Mouse (Mus musculus): ENCODE measurements at regions not wholly inside any gene's neighbourhood (a gene's known extent, or its start where the extent isn't known, plus 50 kb on each side); places are given as distances from the start of the nearest gene placed in this dataset.

DNA sequence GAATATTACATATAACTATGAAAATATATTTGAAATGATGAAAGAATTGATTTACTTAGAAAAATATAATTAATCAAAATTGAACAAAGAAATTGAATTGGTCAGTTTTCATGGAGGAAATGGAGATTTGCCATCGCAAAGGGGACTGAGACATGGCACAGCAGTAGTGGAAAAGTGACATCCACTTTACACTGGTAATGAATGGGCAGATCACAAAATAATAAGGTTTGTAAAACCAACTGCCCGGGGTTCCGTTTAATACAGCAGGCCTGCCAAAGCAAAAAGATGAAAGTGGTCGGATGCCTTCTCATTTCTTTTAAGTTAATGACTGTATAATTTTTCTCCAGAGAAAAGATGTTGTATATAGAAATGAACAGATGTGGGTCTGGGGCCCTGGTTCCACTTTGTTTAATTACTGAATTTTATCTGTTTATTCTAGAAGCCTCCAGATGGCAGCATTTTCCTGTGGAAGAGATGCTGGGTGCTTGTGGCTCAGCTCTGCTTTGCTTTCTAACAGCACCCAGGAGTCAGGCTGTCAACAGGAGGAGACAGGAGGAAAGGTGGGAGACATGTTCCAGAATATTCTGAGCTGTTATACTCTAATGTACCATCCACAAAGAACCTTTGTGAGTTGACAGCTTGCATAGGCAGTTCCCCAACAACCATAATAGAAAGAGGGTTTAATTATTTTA lies 75.6 kb upstream of the Fbxl17 start:
- peak; percentile 48; the same call in 1 of the 2 replicates for ATAC-seq (ENCODE audit: low FRiP score)
- Histone ChIP-seq H3K4me3 (replicated peaks; ENCODE audit: low read length) (no peak overlapping the region), H3K4me1 (replicated peaks; ENCODE audit: control insufficient read depth, insufficient read depth, low read length) (no peaks in the 10 kb centered on the region), H3K27ac (no peak overlapping the region), H3K27me3 (ENCODE audit: control insufficient read depth, insufficient read depth, low read length) (no peaks in the 10 kb centered on the region), H3K9ac (no peak overlapping the region), H3K9me3 (ENCODE audit: control insufficient read depth, low read length) (no peaks in the 10 kb centered on the region), H3K4me2 (replicated peaks) (no peak overlapping the region), H3K36me3 (replicated peaks; ENCODE audit: control insufficient read depth, insufficient read depth) (no peaks in the 10 kb centered on the region)
- DNase-seq (ENCODE audit: low spot score), result peak; percentile 84
- 58% methylated on average over 4 of the region's 4 CpGs for WGBS

DNA sequence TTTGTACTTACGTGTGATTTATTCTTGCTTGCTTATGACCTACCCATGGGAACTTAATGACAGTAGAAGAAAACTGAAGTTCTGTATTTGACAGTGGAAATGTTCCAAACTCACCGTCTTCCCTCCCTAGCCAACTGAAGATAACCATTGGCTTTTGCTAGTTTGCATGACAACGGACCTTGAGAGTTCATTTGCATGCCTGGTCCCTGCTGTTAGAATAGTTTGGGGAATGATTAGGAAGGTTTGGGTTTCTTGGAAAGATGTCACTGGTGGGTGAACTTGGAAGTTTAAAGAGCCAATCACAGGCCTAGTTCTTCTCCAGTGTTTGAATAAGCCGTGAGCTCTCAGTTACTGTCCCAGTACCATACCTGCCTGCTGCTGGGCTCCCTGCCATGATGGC lies 83.1 kb upstream of the Fbxl17 start:
- no peaks in the 10 kb centered on the region for H3K36me3 ChIP-seq (replicated peaks; ENCODE audit: control insufficient read depth, insufficient read depth)
- DNase-seq (ENCODE audit: low spot score) (no peak), ATAC-seq (ENCODE audit: low FRiP score) (no peak)
- no peaks in the 10 kb centered on the region for H3K27me3 ChIP-seq (ENCODE audit: control insufficient read depth, insufficient read depth, low read length)
- no peak overlapping the region for H3K4me3 ChIP-seq (replicated peaks; ENCODE audit: low read length)
- H3K4me2 ChIP-seq (replicated peaks), result no peak overlapping the region
- H3K4me1 ChIP-seq (replicated peaks; ENCODE audit: control insufficient read depth, insufficient read depth, low read length), result no peaks in the 10 kb centered on the region
- H3K9me3 ChIP-seq (ENCODE audit: control insufficient read depth, low read length), result no peaks in the 10 kb centered on the region
- 62% methylated on average over 4 of the region's 4 CpGs for WGBS
- no peak overlapping the region for H3K9ac ChIP-seq
- H3K27ac ChIP-seq, result no peak overlapping the region

DNA sequence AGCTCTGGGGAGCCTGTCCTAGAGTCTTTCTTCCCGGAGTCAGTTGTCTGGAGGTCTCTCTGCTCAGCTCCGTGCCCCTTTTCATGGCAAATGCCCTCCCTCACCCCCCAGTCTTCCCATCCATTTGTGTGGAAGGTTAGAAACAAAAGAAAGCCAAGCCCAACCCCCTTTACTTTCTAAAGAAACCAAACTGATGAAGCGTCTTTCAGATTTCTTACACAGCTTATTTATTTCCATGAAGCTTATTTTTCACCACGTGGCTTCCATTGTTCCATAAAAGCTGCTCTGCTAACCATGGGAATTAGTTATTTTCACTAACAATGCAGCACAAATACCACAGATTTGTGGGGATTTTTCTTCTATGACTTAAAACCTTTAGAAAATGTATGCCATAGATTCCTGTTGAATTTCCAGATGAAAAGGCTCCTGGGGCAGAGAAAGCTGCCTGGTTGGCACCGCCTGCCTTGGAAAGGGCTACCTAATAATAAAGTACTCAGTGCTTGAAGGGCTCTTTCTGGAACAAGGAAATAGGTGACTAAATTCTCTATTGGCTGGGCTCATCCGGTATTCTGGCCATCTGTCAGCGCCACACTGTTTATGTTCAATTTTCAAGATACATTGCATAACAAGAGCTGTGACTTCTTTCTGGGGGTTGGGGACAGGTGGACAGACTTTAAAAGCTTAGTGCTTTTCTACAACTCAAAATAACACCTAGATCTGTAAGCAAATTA lies 107.4 kb upstream of the Fbxl17 start:
- H3K4me1 ChIP-seq (replicated peaks; ENCODE audit: control insufficient read depth, insufficient read depth, low read length), result 0 out of 2 replicates have a peak, but pooled peaks cover 7% of the 10 kb centered on the region
- WGBS, result 25% methylated on average over 7 of the region's 7 CpGs
- H3K36me3 ChIP-seq (replicated peaks; ENCODE audit: control insufficient read depth, insufficient read depth), result no peaks in the 10 kb centered on the region
- H3K9ac ChIP-seq, result no peak overlapping the region
- no peak overlapping the region for H3K4me3 ChIP-seq (replicated peaks; ENCODE audit: low read length)
- no peaks in the 10 kb centered on the region for H3K27me3 ChIP-seq (ENCODE audit: control insufficient read depth, insufficient read depth, low read length)
- DNase-seq (ENCODE audit: low spot score) (peak; percentile 35), ATAC-seq (ENCODE audit: low FRiP score) (no peak)
- 0 out of 2 replicates have a peak overlapping the region, but pooled peaks have one; percentile 26 for H3K27ac ChIP-seq
- no peaks in the 10 kb centered on the region for H3K9me3 ChIP-seq (ENCODE audit: control insufficient read depth, low read length)
- no peak overlapping the region for H3K4me2 ChIP-seq (replicated peaks)

DNA sequence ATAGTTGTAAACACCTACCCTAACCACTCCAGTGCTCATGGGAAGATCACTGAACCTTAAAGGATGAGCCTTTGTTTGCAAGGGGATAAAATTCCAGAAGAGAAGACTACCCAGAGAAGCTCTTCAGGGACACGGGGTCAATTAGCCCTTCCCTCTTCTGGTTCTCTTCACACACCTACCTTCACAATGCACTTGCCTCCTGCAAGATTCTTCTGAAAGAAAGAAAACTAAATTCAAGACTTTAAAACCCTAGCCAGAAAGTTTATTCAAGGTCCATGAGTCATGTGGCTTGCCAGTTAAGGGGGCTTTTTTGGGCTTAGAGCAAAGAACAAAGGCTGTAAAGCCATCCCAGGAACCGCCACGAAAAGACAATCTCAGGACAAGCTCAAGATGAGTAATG lies 122.9 kb upstream of the Fbxl17 start:
- no peak for ATAC-seq (ENCODE audit: low FRiP score)
- WGBS, result 20% methylated on average over 3 of the region's 3 CpGs

DNA sequence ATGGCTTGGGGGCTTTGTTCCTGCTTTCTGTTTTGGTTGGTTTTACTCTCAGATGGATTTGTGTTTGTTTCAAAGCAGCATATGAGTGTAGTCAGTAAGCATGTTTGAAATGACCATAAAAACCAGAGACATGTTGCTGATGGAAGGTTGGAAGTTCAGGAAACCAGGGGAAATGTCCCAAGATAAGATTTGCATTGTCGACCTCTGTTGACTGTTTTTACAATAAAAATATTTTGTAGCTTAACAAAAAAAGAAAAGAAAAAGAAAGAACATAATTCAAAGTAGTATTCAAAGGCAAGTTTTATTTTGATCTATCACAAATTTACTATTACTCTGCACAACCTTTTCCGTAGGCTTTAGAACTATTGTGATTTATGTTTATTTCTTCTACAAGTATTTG lies 137.8 kb upstream of the Fbxl17 start:
- no peaks in the 10 kb centered on the region for H3K9me3 ChIP-seq (ENCODE audit: control insufficient read depth, low read length)
- no peak overlapping the region for H3K4me3 ChIP-seq (replicated peaks; ENCODE audit: low read length)
- no peaks in the 10 kb centered on the region for H3K36me3 ChIP-seq (replicated peaks; ENCODE audit: control insufficient read depth, insufficient read depth)
- H3K4me1 ChIP-seq (replicated peaks; ENCODE audit: control insufficient read depth, insufficient read depth, low read length), result no peaks in the 10 kb centered on the region
- ATAC-seq (ENCODE audit: low FRiP score) (no peak), DNase-seq (ENCODE audit: low spot score) (no peak)
- H3K27ac ChIP-seq, result no peak overlapping the region
- WGBS, result 93% methylated on average over 2 of the region's 2 CpGs
- no peak overlapping the region for H3K9ac ChIP-seq
- no peaks in the 10 kb centered on the region for H3K27me3 ChIP-seq (ENCODE audit: control insufficient read depth, insufficient read depth, low read length)
- no peak overlapping the region for H3K4me2 ChIP-seq (replicated peaks)

More for the DNA sequence above, 122.9 kb upstream of the Fbxl17 start:
- no peak for DNase-seq (ENCODE audit: low spot score)
- no peak overlapping the region for H3K4me2 ChIP-seq (replicated peaks)
- no peaks in the 10 kb centered on the region for H3K27me3 ChIP-seq (ENCODE audit: control insufficient read depth, insufficient read depth, low read length)
- no peaks in the 10 kb centered on the region for H3K36me3 ChIP-seq (replicated peaks; ENCODE audit: control insufficient read depth, insufficient read depth)
- H3K4me1 ChIP-seq (replicated peaks; ENCODE audit: control insufficient read depth, insufficient read depth, low read length), result no peaks in the 10 kb centered on the region
- no peak overlapping the region for H3K27ac ChIP-seq
- H3K9me3 ChIP-seq (ENCODE audit: control insufficient read depth, low read length), result no peaks in the 10 kb centered on the region
- H3K4me3 ChIP-seq (replicated peaks; ENCODE audit: low read length), result no peak overlapping the region
- H3K9ac ChIP-seq, result no peak overlapping the region

DNA sequence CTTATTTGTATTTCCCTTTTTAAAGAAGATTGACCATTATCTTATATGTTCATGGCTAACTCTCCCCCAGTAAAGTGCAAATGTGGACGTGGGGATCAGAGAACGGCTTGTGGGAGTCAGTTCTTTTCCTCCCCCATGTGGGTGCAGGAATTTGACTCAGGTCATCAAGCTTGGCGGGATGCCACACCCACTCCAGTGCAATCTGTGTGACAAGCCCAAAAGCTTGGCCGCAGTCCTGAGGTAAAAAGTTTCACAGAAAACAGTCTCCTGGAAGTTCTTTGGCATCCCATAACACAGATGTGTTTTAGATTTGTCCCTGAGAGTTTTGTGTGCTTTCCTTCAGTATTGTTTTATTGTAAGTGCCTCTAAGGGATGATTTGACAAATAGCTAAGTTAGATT lies 144.6 kb upstream of the Fbxl17 start:
- WGBS, result 90% methylated on average over 4 of the region's 4 CpGs
- no peak for ATAC-seq (ENCODE audit: low FRiP score)

DNA sequence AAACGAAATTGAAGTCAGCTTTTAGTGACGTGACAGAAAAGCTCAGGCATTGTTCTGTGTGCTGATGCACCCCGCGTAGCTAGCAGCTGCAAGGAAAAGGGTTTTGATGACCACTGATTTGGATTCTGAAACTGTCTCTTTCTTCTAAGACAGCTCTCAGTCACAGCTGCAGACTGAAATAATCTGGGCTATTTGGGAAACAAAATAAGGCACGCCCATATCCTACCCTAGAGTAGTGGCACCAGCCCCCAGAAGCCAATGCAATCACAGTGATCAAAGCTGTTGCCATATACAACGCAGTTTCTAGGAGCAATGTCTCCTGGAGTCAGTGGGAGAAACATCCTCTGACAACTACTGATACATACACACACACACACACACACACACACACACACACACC lies 157.9 kb upstream of the Fbxl17 start:
- ATAC-seq (ENCODE audit: low FRiP score), result no peak
- 70% methylated on average over 6 of the region's 6 CpGs for WGBS
- no peak for DNase-seq (ENCODE audit: low spot score)

More for the DNA sequence above, 144.6 kb upstream of the Fbxl17 start:
- Histone ChIP-seq H3K9me3 (ENCODE audit: control insufficient read depth, low read length) (0 out of 2 replicates have a peak, but pooled peaks cover 10% of the 10 kb centered on the region), H3K27me3 (ENCODE audit: control insufficient read depth, insufficient read depth, low read length) (no peaks in the 10 kb centered on the region), H3K36me3 (replicated peaks; ENCODE audit: control insufficient read depth, insufficient read depth) (no peaks in the 10 kb centered on the region), H3K4me3 (replicated peaks; ENCODE audit: low read length) (no peak overlapping the region), H3K27ac (no peak overlapping the region), H3K4me1 (replicated peaks; ENCODE audit: control insufficient read depth, insufficient read depth, low read length) (no peaks in the 10 kb centered on the region), H3K4me2 (replicated peaks) (no peak overlapping the region), H3K9ac (no peak overlapping the region)
- DNase-seq (ENCODE audit: low spot score), result no peak

DNA sequence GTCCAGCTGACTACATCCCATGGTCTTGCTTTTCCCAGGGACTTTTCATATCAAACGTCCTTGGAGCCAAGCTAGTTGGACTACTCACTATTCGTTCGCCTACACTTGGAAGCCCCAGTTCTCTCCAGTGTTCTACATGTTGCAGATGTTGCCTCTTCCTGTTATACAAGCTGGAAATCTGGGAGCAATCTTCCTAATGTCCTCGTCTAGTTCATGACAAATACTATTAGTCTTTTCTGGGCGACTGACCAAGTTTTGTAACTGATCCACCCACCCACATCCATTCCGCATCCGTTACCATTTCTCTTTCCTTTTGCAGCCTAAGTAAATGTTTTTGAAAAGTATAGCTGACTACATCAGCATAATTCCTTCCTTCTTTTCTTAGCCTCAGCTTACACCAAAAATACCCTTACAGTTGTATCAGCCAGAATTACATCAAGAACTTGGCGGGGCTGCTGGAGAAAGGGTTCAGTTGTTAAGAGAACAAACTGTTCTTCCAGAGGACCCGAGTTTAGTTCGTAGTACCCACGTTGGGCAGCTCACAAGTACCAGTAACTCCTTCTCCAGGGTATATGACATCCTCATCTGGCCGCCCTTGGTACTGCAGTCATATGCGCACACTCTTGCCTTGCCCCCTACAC lies 161.1 kb upstream of the Fbxl17 start:
- H3K27ac ChIP-seq, result no peak overlapping the region
- no peaks in the 10 kb centered on the region for H3K36me3 ChIP-seq (replicated peaks; ENCODE audit: control insufficient read depth, insufficient read depth)
- no peaks in the 10 kb centered on the region for H3K4me1 ChIP-seq (replicated peaks; ENCODE audit: control insufficient read depth, insufficient read depth, low read length)
- H3K4me3 ChIP-seq (replicated peaks; ENCODE audit: low read length), result no peak overlapping the region
- H3K4me2 ChIP-seq (replicated peaks), result no peak overlapping the region
- WGBS, result 86% methylated on average over 13 of the region's 13 CpGs
- H3K9ac ChIP-seq, result no peak overlapping the region
- DNase-seq (ENCODE audit: low spot score) (no peak), ATAC-seq (ENCODE audit: low FRiP score) (no peak)
- no peaks in the 10 kb centered on the region for H3K9me3 ChIP-seq (ENCODE audit: control insufficient read depth, low read length)
- H3K27me3 ChIP-seq (ENCODE audit: control insufficient read depth, insufficient read depth, low read length), result no peaks in the 10 kb centered on the region

More for the DNA sequence above, 157.9 kb upstream of the Fbxl17 start:
- no peaks in the 10 kb centered on the region for H3K9me3 ChIP-seq (ENCODE audit: control insufficient read depth, low read length)
- no peak overlapping the region for H3K4me3 ChIP-seq (replicated peaks; ENCODE audit: low read length)
- H3K4me2 ChIP-seq (replicated peaks), result no peak overlapping the region
- H3K4me1 ChIP-seq (replicated peaks; ENCODE audit: control insufficient read depth, insufficient read depth, low read length), result no peaks in the 10 kb centered on the region
- no peak overlapping the region for H3K27ac ChIP-seq
- H3K9ac ChIP-seq, result no peak overlapping the region
- no peaks in the 10 kb centered on the region for H3K36me3 ChIP-seq (replicated peaks; ENCODE audit: control insufficient read depth, insufficient read depth)
- H3K27me3 ChIP-seq (ENCODE audit: control insufficient read depth, insufficient read depth, low read length), result no peaks in the 10 kb centered on the region

DNA sequence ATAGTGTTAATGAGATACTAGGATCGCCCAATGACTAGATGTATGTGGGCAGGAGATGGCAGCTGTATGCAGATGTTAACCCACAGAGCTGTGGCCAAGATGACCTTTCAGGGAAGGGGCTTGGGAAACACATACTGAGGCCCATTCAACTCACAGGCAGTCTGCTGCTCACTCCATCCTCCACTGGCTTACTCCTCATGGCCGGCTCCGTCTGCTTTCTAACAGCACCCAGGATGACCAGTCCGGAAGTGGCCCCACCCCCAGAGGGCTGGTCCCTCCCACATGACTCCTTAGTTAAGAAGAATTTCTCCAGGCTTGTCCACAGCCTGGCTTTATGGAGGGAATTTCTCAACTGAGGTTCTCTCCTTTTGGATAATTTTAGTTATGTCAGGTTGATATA lies 161.8 kb upstream of the Fbxl17 start:
- Histone ChIP-seq H3K4me1 (replicated peaks; ENCODE audit: control insufficient read depth, insufficient read depth, low read length) (no peaks in the 10 kb centered on the region), H3K27me3 (ENCODE audit: control insufficient read depth, insufficient read depth, low read length) (no peaks in the 10 kb centered on the region), H3K36me3 (replicated peaks; ENCODE audit: control insufficient read depth, insufficient read depth) (no peaks in the 10 kb centered on the region), H3K4me3 (replicated peaks; ENCODE audit: low read length) (no peak overlapping the region), H3K27ac (no peak overlapping the region), H3K9ac (no peak overlapping the region), H3K4me2 (replicated peaks) (no peak overlapping the region), H3K9me3 (ENCODE audit: control insufficient read depth, low read length) (no peaks in the 10 kb centered on the region)
- no peak for DNase-seq (ENCODE audit: low spot score)
- 93% methylated on average over 4 of the region's 4 CpGs for WGBS
- ATAC-seq (ENCODE audit: low FRiP score), result no peak
